Mouse (Mus musculus) heart, embryonic 10.5 days (tissue): ENCODE measurements at regions not wholly inside any gene's neighbourhood (a gene's known extent, or its start where the extent isn't known, plus 50 kb on each side); places are given as distances from the start of the nearest gene placed in this dataset.

Source experiments
- DNase-seq: peaks from one replicate; pipeline ENCODE4 v3.0.0-alpha.2; 2017; ENCODE audit warnings: low spot score
- H3K27ac ChIP-seq: fragments of 300-500 bp; sonication (generic); 2 replicates; pipeline ENCODE4 v1.5.1; 2016; ENCODE audit warnings: mild to moderate bottlenecking
- H3K27me3 ChIP-seq: fragments of 300-500 bp; sonication (generic); 2 replicates; pipeline ENCODE4 v1.6.1; 2016; ENCODE audit warnings: mild to moderate bottlenecking; ENCODE audit not compliant: poor library complexity, insufficient read depth, severe bottlenecking
- H3K36me3 ChIP-seq: fragments of 300-500 bp; sonication (generic); 2 replicates; pipeline ENCODE4 v1.6.1; 2016; ENCODE audit warnings: mild to moderate bottlenecking, moderate library complexity
- H3K4me1 ChIP-seq: fragments of 300-500 bp; sonication (generic); 2 replicates; pipeline ENCODE4 v1.6.1; 2016; ENCODE audit warnings: mild to moderate bottlenecking
- H3K4me3 ChIP-seq: fragments of 300-500 bp; sonication (generic); 2 replicates; pipeline ENCODE4 v1.5.1; 2016; ENCODE audit warnings: mild to moderate bottlenecking, moderate library complexity
- H3K9me3 ChIP-seq: fragments of 300-500 bp; sonication (generic); 2 replicates; pipeline ENCODE4 v1.6.1; 2016; ENCODE audit warnings: mild to moderate bottlenecking, moderate library complexity
- WGBS: fragments of 180-500 bp; shearing (Covaris S2); methylation state at CpG from one replicate; pipeline ENCODE4 v1.1.7; 2016; 5-methylcytosine and 5-hydroxymethylcytosine counted together

DNA sequence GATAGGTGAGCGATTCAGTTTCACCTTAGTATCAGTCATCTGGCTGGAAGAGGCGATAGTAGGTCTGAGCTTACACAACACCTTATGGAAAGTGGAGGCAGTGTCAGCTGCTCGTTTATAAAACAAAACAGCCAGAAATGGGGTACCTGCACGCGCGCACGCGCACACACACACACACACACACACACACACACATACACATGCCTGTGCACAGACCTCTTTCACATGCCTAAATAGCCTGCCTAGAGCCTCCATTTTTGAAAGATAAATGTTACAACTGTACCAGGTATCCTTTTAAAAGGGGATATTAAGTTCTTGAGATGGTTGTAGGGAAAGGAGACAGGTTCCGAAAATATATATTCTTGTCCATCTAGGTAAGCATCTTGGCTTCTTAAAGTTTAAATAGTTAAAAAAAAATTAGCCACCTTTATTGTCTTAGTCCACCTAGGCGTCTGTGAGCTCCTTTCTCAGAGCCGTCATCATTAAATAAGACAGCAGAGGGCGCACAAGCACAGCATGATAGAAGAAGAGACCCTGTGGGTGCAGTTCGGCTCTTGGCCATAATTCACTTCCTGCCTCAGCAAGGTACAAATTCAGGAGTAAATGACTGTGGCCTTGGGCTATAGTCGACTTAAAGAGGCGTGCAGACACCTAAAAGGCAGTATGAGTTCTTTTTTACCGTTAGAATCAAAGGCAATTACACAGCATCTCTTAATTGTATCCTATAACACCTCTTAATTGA, 121.4 kb upstream of the Ralgapa2 start:
- Histone ChIP-seq H3K9me3 (no peaks in the 10 kb centered on the region), H3K4me1 (peaks cover 3% of the 10 kb centered on the region; the same call in 1 of the 2 replicates), H3K36me3 (no peaks in the 10 kb centered on the region), H3K27ac (no peak overlapping the region), H3K27me3 (peaks cover 24% of the 10 kb centered on the region), H3K4me3 (no peak overlapping the region)
- DNase-seq = peak; percentile 76
- WGBS = 51% methylated on average over 16 of the region's 16 CpGs

DNA sequence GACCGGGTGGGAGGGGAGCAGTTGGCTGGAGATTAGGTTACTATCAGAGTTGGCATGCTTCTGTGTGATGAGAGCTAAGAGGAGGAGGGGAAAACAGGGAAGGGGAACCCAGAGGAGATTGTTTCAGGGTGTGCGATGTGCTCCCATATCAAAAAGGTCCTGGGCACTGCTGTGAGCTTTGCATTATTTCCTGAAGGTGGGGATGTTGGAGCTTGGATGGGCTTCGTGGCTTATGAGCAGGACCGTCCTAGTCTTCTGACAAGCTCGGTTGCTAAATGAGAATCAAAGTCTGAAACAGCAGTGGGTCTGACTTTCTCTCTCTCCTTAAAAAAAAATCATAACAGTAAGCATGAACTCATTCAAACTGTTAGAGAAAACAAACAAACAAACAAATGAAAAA, 125.4 kb upstream of the Ralgapa2 start:
- Histone ChIP-seq H3K4me1 (peaks cover 3% of the 10 kb centered on the region; the same call in 1 of the 2 replicates), H3K27ac (no peak overlapping the region), H3K4me3 (no peak overlapping the region), H3K36me3 (no peaks in the 10 kb centered on the region), H3K9me3 (no peaks in the 10 kb centered on the region), H3K27me3 (peaks cover 4% of the 10 kb centered on the region; the same call in 1 of the 2 replicates)
- no peak for DNase-seq
- 48% methylated on average over 5 of the region's 5 CpGs for WGBS

DNA sequence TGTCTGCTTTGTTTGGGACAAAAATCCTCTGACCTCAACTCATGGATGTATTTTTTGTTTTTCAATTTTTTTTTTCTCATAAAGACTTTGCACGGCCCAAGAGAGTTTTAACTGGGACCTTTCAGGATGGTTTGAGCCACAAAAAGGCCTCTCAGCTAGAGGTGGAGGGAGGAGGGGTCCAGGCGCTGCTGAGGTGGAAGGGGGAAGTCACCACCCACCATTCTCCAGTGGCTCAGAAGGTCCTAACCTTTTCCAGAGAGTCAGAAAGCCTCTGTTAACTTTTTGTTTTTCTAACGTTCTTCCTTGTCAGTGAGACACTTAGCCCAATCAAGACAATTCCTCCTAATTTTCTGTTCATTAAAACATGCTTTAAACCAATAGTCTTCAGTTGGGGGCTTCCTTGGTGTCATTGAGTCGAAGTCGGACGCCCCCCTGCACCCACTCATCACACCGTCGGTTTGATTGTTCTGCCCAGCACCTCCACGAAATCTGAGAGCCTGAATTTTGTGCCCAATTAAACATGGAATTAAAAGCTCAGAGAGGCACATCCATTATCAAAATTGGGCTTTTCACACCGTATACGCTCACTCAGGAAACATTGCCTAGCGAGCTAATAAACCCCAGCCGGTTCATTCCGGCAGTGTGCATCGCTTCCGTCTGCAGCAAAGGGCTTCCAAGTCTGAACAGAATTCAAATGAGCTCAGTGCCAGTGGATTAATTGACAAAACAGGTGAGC, 134.3 kb upstream of the Ralgapa2 start:
- DNase-seq = no peak
- Histone ChIP-seq H3K9me3 (no peaks in the 10 kb centered on the region), H3K27ac (no peak overlapping the region), H3K36me3 (no peaks in the 10 kb centered on the region), H3K27me3 (no peaks in the 10 kb centered on the region), H3K4me3 (no peak overlapping the region), H3K4me1 (no peaks in the 10 kb centered on the region)
- 67% methylated on average over 16 of the region's 16 CpGs for WGBS

DNA sequence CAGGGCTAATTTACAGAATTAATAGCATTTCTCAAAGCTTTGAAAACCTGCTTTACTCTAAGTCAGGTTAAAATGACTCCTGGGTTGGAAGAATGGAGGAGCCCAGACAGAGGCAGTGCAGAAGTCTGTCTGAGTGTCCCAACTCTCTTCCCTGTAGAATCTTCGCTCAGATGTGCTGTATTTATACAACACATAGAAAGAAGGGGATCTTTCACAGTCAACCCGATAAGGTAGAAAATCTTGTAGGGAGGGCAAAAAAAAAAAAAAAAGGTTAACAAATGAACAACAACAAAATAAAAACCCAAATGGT, 134.8 kb upstream of the Ralgapa2 start:
- no peaks in the 10 kb centered on the region for H3K4me1 ChIP-seq
- no peak overlapping the region for H3K27ac ChIP-seq
- H3K36me3 ChIP-seq = no peaks in the 10 kb centered on the region
- 87% methylated on average over 2 of the region's 2 CpGs for WGBS
- no peaks in the 10 kb centered on the region for H3K27me3 ChIP-seq
- H3K4me3 ChIP-seq = no peak overlapping the region
- no peak for DNase-seq
- no peaks in the 10 kb centered on the region for H3K9me3 ChIP-seq

DNA sequence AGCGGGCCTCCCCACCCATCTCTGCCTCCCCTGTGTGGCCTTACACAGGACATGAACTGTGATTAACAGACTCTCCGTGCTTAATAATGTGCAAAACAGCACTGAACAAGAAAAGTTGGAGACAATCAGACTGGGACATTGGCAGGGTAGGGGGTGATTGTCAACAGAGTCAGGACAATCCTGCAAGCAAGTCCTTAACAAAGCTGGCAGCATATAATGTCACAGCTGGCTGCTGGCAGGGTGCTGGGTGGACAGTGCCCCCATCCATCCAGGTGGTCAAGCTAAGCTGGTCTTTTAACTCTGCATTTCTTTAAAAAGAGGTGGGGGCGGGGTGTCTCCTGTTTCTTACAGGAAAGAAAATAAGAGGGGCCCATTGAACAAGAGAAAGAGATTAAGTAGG, 149.2 kb upstream of the Ralgapa2 start:
- no peak for DNase-seq
- H3K4me3 ChIP-seq = no peak overlapping the region
- H3K27ac ChIP-seq = no peak overlapping the region
- no peaks in the 10 kb centered on the region for H3K4me1 ChIP-seq
- H3K27me3 ChIP-seq = no peaks in the 10 kb centered on the region
- 75% methylated on average over 3 of the region's 3 CpGs for WGBS
- H3K9me3 ChIP-seq = no peaks in the 10 kb centered on the region
- H3K36me3 ChIP-seq = no peaks in the 10 kb centered on the region

DNA sequence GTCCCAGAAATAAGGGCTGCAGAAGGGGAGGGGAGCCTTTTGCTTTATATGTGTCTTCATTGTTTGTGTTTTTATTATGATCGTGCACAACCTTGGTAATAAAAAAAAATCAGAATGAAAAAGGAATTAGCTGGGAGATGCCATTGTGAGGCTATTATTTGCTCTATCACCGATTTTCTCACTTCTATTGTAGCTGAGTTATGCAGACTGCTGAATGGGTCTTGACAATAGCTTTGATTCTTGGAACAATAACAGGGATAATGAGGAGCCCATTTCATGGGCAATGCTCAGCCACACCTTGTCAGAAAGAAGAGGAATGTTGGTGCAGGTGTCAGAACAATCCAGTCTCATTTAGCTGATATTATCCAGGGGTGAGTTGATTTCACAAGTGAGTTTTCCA, 160.6 kb upstream of the Ralgapa2 start:
- no peak for DNase-seq
- no peaks in the 10 kb centered on the region for H3K4me1 ChIP-seq
- H3K27ac ChIP-seq = no peak overlapping the region
- WGBS = 75% methylated on average over 2 of the region's 2 CpGs
- H3K36me3 ChIP-seq = no peaks in the 10 kb centered on the region
- no peaks in the 10 kb centered on the region for H3K27me3 ChIP-seq
- no peaks in the 10 kb centered on the region for H3K9me3 ChIP-seq
- H3K4me3 ChIP-seq = no peak overlapping the region

DNA sequence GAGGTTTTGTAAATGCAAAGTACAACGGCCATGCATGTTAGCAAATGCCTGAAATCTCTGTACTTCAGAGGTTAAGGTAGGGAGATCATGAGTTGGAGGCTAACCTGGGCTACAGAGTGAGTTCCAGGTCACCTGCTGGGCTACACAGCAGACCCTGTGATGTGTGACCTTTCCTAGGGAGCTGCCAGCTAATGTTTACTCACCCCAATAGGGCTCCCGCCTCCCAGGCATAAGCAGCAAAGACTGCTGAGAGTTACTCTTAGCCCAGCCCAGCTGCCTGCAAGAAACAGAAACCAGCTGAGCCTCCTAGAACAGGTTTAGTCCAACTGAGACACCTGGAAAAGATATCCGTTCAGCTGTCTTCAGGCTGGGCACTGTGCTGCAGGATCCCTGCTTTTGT, 169.8 kb upstream of the Ralgapa2 start:
- H3K4me1 ChIP-seq = peaks cover 5% of the 10 kb centered on the region; the same call in 1 of the 2 replicates
- H3K4me3 ChIP-seq = no peak overlapping the region
- H3K27ac ChIP-seq = no peak overlapping the region
- no peaks in the 10 kb centered on the region for H3K36me3 ChIP-seq
- no peaks in the 10 kb centered on the region for H3K9me3 ChIP-seq
- H3K27me3 ChIP-seq = no peaks in the 10 kb centered on the region
- DNase-seq = no peak
- WGBS = 71% methylated on average over 3 of the region's 3 CpGs

DNA sequence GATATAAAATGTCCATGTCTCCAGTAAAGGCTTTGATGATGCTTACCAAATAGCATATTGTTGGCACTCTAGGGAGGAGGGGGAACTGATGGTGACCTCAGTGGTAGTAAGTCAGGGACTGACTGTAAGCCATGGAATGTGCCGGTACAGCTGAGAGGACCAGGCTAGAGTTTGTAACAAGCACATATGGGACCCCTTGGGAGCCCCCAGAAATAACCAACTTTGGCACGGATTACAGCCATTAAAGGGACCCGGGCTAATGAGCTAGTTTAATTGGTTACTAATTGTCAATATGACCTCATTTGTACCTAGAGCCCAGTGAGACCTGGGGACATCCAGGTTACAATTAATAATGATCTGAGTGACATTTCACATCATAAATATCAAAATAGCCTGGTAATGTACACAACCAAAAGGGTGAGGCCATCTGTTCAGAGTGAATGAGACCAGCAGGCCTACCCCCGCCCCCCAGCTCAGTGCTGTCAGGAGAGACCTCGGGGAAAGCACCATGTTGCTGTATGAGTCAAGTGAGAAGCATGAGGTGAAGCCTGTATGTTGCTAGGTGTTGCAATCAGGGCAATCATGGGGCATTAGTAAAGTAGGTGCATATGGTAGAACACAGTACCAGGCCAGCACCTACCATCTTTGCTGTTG, 169.7 kb upstream of the Kiz start:
- H3K36me3 ChIP-seq = no peaks in the 10 kb centered on the region
- peaks cover 8% of the 10 kb centered on the region for H3K4me1 ChIP-seq
- DNase-seq = no peak
- no peaks in the 10 kb centered on the region for H3K9me3 ChIP-seq
- H3K27ac ChIP-seq = no peak overlapping the region
- no peak overlapping the region for H3K4me3 ChIP-seq
- 72% methylated on average over 5 of the region's 5 CpGs for WGBS
- H3K27me3 ChIP-seq = no peaks in the 10 kb centered on the region

DNA sequence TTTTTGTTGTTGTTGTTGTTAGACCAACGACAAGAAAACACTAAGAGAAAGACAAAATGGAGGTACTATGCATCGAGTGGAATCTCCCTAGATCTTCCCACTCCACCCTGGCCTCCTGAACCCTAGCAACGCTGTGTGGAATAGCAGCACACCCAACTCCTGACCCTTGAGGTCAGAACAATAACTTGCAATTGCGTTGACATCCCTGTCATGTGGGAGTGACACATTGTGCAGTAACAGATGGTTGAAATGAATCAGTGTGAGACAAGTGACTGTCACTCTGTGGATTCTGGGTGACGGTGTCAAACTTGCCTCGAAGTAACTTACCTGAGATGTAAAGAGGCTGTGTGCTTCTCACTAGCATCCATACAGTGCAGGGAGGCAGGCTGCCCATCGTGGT, 167.1 kb upstream of the Kiz start:
- Histone ChIP-seq H3K27me3 (no peaks in the 10 kb centered on the region), H3K4me1 (peaks cover 8% of the 10 kb centered on the region), H3K36me3 (no peaks in the 10 kb centered on the region), H3K27ac (no peak overlapping the region), H3K4me3 (no peak overlapping the region), H3K9me3 (no peaks in the 10 kb centered on the region)
- 70% methylated on average over 7 of the region's 7 CpGs for WGBS
- no peak for DNase-seq

DNA sequence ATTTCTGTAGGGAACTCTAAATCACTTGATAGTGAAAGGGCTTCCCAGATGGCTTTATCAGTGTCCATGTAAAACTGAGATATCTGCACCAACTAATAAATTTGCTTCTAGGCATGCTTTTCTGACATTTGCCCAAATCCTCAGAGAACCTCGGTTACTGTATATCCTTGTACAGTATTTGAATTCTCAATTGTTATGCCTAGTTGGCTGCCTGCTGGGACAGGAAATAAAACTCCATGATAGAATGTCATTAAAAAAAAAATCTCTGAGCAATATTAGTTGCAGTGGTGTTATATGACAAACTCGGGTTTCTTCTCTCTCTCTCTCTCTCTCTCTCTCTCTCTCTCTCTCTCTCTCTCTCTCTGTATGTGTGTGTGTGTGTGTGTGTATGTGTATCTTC, 162.2 kb upstream of the Kiz start:
- no peak overlapping the region for H3K27ac ChIP-seq
- H3K4me3 ChIP-seq = no peak overlapping the region
- WGBS = 51% methylated on average over 2 of the region's 2 CpGs
- no peaks in the 10 kb centered on the region for H3K9me3 ChIP-seq
- H3K27me3 ChIP-seq = no peaks in the 10 kb centered on the region
- DNase-seq = no peak
- no peaks in the 10 kb centered on the region for H3K36me3 ChIP-seq
- peaks cover 3% of the 10 kb centered on the region; the same call in 1 of the 2 replicates for H3K4me1 ChIP-seq

DNA sequence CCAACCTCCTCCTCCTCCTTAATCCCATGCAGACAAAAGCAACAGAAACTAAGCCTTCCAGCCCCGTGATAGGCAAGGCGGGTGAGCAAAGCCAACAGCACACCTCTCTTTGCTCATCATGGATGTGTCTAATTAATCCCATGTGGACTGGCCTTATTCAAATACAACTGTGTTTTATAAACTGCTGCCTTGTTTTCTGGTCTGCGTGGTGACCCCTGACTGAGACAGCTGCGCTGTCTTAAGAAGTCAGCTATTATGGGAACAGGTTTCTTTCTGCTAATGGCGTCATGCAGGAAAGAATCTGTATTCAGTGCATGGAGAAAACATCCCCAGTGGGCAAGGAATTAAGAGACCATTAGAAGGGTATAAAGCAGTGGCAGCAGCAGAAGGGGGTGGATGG, 161.6 kb upstream of the Kiz start:
- Histone ChIP-seq H3K36me3 (no peaks in the 10 kb centered on the region), H3K27ac (no peak overlapping the region), H3K4me1 (peaks cover 1% of the 10 kb centered on the region; the same call in 1 of the 2 replicates), H3K27me3 (no peaks in the 10 kb centered on the region), H3K9me3 (no peaks in the 10 kb centered on the region), H3K4me3 (no peak overlapping the region)
- 71% methylated on average over 5 of the region's 5 CpGs for WGBS
- DNase-seq = no peak

DNA sequence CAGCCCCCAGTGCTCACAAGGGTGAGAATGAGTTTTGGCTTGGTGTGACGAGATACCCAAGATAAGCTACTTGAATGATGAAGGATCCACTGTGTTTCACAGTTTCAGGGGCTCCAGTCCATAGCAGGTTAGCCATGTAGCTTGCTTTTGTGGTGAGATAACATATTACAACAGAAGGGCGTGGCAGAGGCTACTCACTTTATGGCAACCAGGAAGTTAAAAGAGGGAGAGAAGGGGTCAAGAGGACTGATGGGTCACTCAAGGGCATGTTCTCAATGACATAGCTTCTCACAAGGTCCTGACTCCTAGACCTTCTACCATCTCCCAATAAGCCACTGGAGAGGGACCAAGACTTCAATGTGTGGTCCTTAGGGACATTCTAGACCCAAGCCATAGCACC, 159.4 kb upstream of the Kiz start:
- H3K4me3 ChIP-seq = no peak overlapping the region
- no peaks in the 10 kb centered on the region for H3K27me3 ChIP-seq
- 72% methylated on average over 2 of the region's 2 CpGs for WGBS
- DNase-seq = no peak
- no peaks in the 10 kb centered on the region for H3K4me1 ChIP-seq
- H3K27ac ChIP-seq = no peak overlapping the region
- no peaks in the 10 kb centered on the region for H3K9me3 ChIP-seq
- H3K36me3 ChIP-seq = no peaks in the 10 kb centered on the region

DNA sequence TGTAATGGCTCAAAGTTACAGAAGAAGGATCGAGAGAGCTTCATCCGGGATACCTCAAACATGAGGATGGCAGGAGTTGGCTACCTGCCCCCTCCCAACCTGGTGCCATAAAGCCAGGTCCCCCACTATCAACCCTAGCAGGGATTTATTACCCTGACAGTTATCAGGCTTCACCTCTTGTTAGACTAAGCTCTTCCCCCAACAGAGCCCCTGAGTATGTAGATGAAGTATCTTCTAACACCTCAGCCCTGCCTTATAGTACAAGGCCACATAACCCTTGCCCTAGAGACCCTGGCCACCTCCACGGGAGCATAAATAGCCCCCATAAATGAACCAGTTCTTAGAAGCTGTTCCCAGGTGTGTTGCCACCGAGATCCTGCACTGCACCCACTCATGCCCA, 158.9 kb upstream of the Kiz start:
- H3K36me3 ChIP-seq = no peaks in the 10 kb centered on the region
- no peaks in the 10 kb centered on the region for H3K27me3 ChIP-seq
- no peaks in the 10 kb centered on the region for H3K9me3 ChIP-seq
- 74% methylated on average over 4 of the region's 4 CpGs for WGBS
- H3K4me1 ChIP-seq = no peaks in the 10 kb centered on the region
- H3K4me3 ChIP-seq = no peak overlapping the region
- no peak overlapping the region for H3K27ac ChIP-seq
- DNase-seq = no peak
